Mouse (Mus musculus) limb, embryonic 15.5 days (tissue): ENCODE data around the gene Spata31d1d. TPM values are rescaled to one million over a fixed set of nuclear protein-coding genes. Genes with fewer than 3 reads are reported as not detected.
"Not testable (repeated sequence)": the region's sequence is repeated elsewhere in the genome, so short reads cannot be mapped to it uniquely, and the experiment has no call there.

ENCODE experiments used
- ATAC-seq: fragments of 200-750 bp; cut with Nextera tagmentation; 2 replicates; pipeline ENCODE4 v1.8.0; 2017; ENCODE audit warnings: low read depth, moderate TSS enrichment; ENCODE audit not compliant: insufficient number of reproducible peaks, low FRiP score, low TSS enrichment
- H3K27ac ChIP-seq: fragments of 300-500 bp; sonication (generic); 2 replicates; pipeline ENCODE4 v1.5.1; 2015; ENCODE audit warnings: moderate library complexity, mild to moderate bottlenecking, inconsistent platforms
- H3K27me3 ChIP-seq: fragments of 300-500 bp; sonication (generic); 2 replicates; pipeline ENCODE4 v1.6.1; 2015; ENCODE audit warnings: inconsistent platforms
- H3K36me3 ChIP-seq: fragments of 300-500 bp; sonication (generic); 2 replicates; pipeline ENCODE4 v1.6.1; 2015; ENCODE audit warnings: inconsistent platforms
- H3K4me1 ChIP-seq: fragments of 300-500 bp; sonication (generic); 2 replicates; pipeline ENCODE4 v1.6.1; 2015; ENCODE audit warnings: inconsistent platforms
- H3K4me2 ChIP-seq: fragments of 300-500 bp; sonication (generic); 2 replicates; pipeline ENCODE4 v1.6.1; 2015; ENCODE audit warnings: mild to moderate bottlenecking, inconsistent platforms
- H3K4me3 ChIP-seq: fragments of 300-500 bp; sonication (generic); 2 replicates; pipeline ENCODE4 v1.5.1; 2015; ENCODE audit warnings: mild to moderate bottlenecking, inconsistent platforms
- H3K9ac ChIP-seq: fragments of 300-500 bp; sonication (generic); 2 replicates; pipeline ENCODE4 v1.6.1; 2015; ENCODE audit warnings: inconsistent platforms
- H3K9me3 ChIP-seq: fragments of 300-500 bp; sonication (generic); 2 replicates; pipeline ENCODE4 v1.6.1; 2016; ENCODE audit warnings: inconsistent platforms
- WGBS: fragments of 180-500 bp; shearing (Covaris S2); methylation state at CpG from one replicate; pipeline ENCODE4 v1.1.7; 2015; 5-methylcytosine and 5-hydroxymethylcytosine counted together
- polyA plus RNA-seq: library from polyadenylated mRNA; unstranded; fragments of >200 nt; fragmentation: Nextera tagmentation; extraction: Ambion mirVana; gene quantifications from 2 replicates; pipeline ENCODE4 v1.2.1, GENCODE M21; 2015

Gene Spata31d1d
- polyA plus RNA-seq, 1 experiment from 2014 or later = not detected

DNA sequence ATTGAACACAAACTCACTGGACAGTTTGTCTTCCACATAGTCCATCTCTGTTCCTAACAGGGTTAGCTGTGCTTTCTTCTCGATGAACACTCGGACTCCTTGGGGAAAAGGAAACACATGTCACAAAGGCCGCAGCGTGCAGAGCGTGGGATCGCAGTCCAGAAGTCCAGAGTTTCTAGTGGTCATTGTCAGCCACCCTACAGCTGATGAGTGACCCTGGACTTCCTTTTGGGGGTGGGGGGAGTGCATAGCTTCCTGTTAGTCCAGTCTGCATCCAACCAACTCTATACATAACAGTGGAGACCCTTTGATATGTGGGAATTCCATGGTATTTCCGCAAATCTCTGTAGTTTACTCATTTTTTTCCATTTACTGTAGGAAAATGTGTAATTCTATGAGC lies 25.4 kb upstream of the Spata31d1d start:
- no peaks in the 10 kb centered on the region for H3K27me3 ChIP-seq
- H3K4me3 ChIP-seq = no peak overlapping the region
- no peaks in the 10 kb centered on the region for H3K9me3 ChIP-seq
- no peak overlapping the region for H3K9ac ChIP-seq
- H3K27ac ChIP-seq = no peak overlapping the region
- H3K36me3 ChIP-seq = peaks cover 69% of the 10 kb centered on the region
- no peaks in the 10 kb centered on the region for H3K4me1 ChIP-seq
- no peak for ATAC-seq
- H3K4me2 ChIP-seq = no peak overlapping the region
- WGBS = 88% methylated on average over 7 of the region's 7 CpGs

GRCm38 (mm10) chr13:59750310-59750709 lies 18.8 kb upstream of the Spata31d1d start:
- WGBS = 33% methylated on average over 12 of the region's 12 CpGs
- no peak overlapping the region for H3K4me3 ChIP-seq
- ATAC-seq = no peak
- H3K9me3 ChIP-seq = no peaks in the 10 kb centered on the region
- H3K4me2 ChIP-seq = no peak overlapping the region
- H3K9ac ChIP-seq = no peak overlapping the region
- H3K4me1 ChIP-seq = peaks cover 6% of the 10 kb centered on the region; the same call in 1 of the 2 replicates
- no peaks in the 10 kb centered on the region for H3K27me3 ChIP-seq
- no peak overlapping the region for H3K27ac ChIP-seq
- peaks cover 15% of the 10 kb centered on the region for H3K36me3 ChIP-seq

GRCm38 (mm10) chr13:59746711-59747110 lies 15.2 kb upstream of the Spata31d1d start, which contains the start of gene 1700014D04Rik:
Gene 1700014D04Rik, minus strand, starts transcription at chr13:59746752.
- Histone ChIP-seq H3K36me3 (no peaks in the 10 kb centered on the region), H3K4me1 (peaks cover 6% of the 10 kb centered on the region; the same call in 1 of the 2 replicates), H3K9ac (no peak within 1 kb of the TSS), H3K4me2 (no peak within 1 kb of the TSS), H3K27ac (no peak within 1 kb of the TSS), H3K4me3 (no peak within 1 kb of the TSS), H3K27me3 (no peaks in the 10 kb centered on the region), H3K9me3 (no peaks in the 10 kb centered on the region)
- no peak for ATAC-seq
- WGBS = 81% methylated on average over 9 of the region's 9 CpGs

DNA sequence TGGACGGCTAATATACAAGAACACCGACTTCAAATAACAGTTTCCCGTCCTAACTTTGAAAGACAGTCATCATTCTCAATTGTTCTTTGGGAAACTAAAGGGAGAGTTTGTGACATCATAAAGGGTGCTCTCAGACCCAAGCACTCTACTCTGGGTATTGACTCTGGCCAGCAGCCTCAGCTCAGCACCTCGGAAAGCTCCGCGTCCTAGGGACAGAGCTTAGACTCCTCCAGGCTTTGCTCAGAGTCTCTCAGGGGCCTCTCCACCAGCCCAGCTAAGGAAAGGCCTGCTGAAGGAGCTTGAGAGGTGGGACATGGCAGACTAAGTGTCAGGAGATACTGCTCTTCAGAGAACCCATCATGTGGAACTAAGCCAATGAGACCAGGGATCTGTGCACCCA lies 14.6 kb upstream of the Spata31d1d start:
- Histone ChIP-seq H3K4me3 (no peak overlapping the region), H3K4me2 (no peak overlapping the region), H3K27ac (no peak overlapping the region), H3K9ac (no peak overlapping the region), H3K4me1 (peaks cover 6% of the 10 kb centered on the region; the same call in 1 of the 2 replicates), H3K9me3 (no peaks in the 10 kb centered on the region), H3K27me3 (no peaks in the 10 kb centered on the region), H3K36me3 (no peaks in the 10 kb centered on the region)
- no peak for ATAC-seq
- 66% methylated on average over 6 of the region's 6 CpGs for WGBS

DNA sequence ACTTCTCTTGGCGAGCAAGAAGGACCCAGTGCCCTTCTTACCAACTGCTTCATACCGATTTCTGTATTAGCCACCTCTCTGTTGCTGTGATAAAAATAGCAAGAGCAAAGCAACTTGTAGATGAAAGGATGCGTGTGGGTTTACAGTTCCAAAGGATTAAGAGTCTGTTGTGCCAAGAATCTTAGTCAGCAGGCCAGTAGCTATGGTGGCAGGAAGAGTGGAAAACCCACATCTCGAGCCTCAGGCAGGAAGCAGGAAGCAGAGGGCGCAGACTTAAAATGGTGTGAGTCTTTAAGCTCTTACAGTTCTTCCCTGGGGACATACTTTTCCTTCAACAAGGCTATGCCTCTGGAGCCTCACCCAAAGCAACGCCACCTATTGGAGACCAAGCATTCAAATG lies 13.9 kb upstream of the Spata31d1d start:
- ATAC-seq = no peak
- Histone ChIP-seq H3K36me3 (no peaks in the 10 kb centered on the region), H3K4me2 (no peak overlapping the region), H3K27ac (no peak overlapping the region), H3K4me1 (peaks cover 5% of the 10 kb centered on the region; the same call in 1 of the 2 replicates), H3K4me3 (no peak overlapping the region), H3K9me3 (no peaks in the 10 kb centered on the region), H3K9ac (no peak overlapping the region), H3K27me3 (no peaks in the 10 kb centered on the region)
- 74% methylated on average over 6 of the region's 6 CpGs for WGBS

- Histone ChIP-seq H3K27ac (no peak overlapping the region), H3K9me3 (no peaks in the 10 kb centered on the region), H3K27me3 (no peaks in the 10 kb centered on the region), H3K4me2 (no peak overlapping the region), H3K36me3 (no peaks in the 10 kb centered on the region), H3K9ac (no peak overlapping the region), H3K4me3 (no peak overlapping the region), H3K4me1 (no peaks in the 10 kb centered on the region)
- no peak for ATAC-seq
- WGBS = 74% methylated on average over 10 of the region's 10 CpGs
Observed at GRCm38 (mm10) chr13:59741697-59742096, 10.1 kb upstream of the Spata31d1d start.

GRCm38 (mm10) chr13:59741096-59741495 lies 9.5 kb upstream of the Spata31d1d start:
- 81% methylated on average over 11 of the region's 11 CpGs for WGBS
- Histone ChIP-seq H3K9ac (no peak overlapping the region), H3K36me3 (no peaks in the 10 kb centered on the region), H3K4me1 (no peaks in the 10 kb centered on the region), H3K9me3 (no peaks in the 10 kb centered on the region), H3K27me3 (no peaks in the 10 kb centered on the region), H3K4me2 (no peak overlapping the region), H3K4me3 (no peak overlapping the region), H3K27ac (no peak overlapping the region)
- no peak for ATAC-seq

GRCm38 (mm10) chr13:59739397-59739796 lies 7.8 kb upstream of the Spata31d1d start:
- Histone ChIP-seq H3K27ac (no peak overlapping the region), H3K9ac (no peak overlapping the region), H3K4me2 (no peak overlapping the region), H3K9me3 (no peaks in the 10 kb centered on the region), H3K36me3 (no peaks in the 10 kb centered on the region), H3K27me3 (no peaks in the 10 kb centered on the region), H3K4me1 (no peaks in the 10 kb centered on the region), H3K4me3 (no peak overlapping the region)
- ATAC-seq = no peak
- 88% methylated on average over 4 of the region's 4 CpGs for WGBS

DNA sequence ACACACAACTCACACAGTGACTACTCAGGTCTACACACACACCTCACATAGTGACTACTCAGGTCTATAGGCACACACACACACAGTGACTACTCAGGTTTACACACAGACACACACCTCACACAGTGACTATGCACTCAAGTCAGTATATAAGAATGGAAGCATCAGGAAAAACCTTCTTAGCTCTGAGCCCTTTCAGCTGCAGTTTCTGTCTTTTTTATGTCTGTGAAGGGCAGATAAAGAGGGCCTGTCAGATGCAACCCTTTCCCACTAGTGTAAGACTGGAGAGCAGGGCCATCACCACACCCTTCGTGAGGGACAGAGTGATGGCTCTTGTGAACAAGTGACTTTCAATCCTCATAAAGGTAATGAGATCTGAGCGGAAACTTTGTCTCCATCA lies 6.9 kb upstream of the Spata31d1d start:
- Histone ChIP-seq H3K27ac (no peak overlapping the region), H3K27me3 (no peaks in the 10 kb centered on the region), H3K9me3 (no peaks in the 10 kb centered on the region), H3K4me3 (no peak overlapping the region), H3K9ac (no peak overlapping the region), H3K4me2 (no peak overlapping the region), H3K36me3 (no peaks in the 10 kb centered on the region), H3K4me1 (no peaks in the 10 kb centered on the region)
- no peak for ATAC-seq
- WGBS = 72% methylated on average over 2 of the region's 2 CpGs

GRCm38 (mm10) chr13:59735190-59735589 lies 3.6 kb upstream of the Spata31d1d start:
- Histone ChIP-seq H3K27ac (no peak overlapping the region), H3K9ac (no peak overlapping the region), H3K9me3 (no peaks in the 10 kb centered on the region), H3K4me2 (no peak overlapping the region), H3K4me1 (no peaks in the 10 kb centered on the region), H3K4me3 (no peak overlapping the region), H3K36me3 (no peaks in the 10 kb centered on the region), H3K27me3 (no peaks in the 10 kb centered on the region)
- 27% methylated on average over 3 of the region's 3 CpGs for WGBS
- no peak for ATAC-seq

GRCm38 (mm10) chr13:59734347-59734746 lies 2.8 kb upstream of the Spata31d1d start:
- not testable (repeated sequence) for H3K4me3 ChIP-seq, H3K4me1 ChIP-seq, H3K4me2 ChIP-seq, H3K9ac ChIP-seq, H3K9me3 ChIP-seq, H3K27me3 ChIP-seq, ATAC-seq, H3K36me3 ChIP-seq, H3K27ac ChIP-seq
- 30% methylated on average over 6 of the region's 6 CpGs for WGBS

- ATAC-seq = no peak
Observed at GRCm38 (mm10) chr13:59733936-59734335, 2.4 kb upstream of the Spata31d1d start.

More at GRCm38 (mm10) chr13:59733936-59734335, 2.4 kb upstream of the Spata31d1d start:
- Histone ChIP-seq H3K4me3 (no peak overlapping the region), H3K4me2 (no peak overlapping the region), H3K9me3 (no peaks in the 10 kb centered on the region), H3K4me1 (no peaks in the 10 kb centered on the region), H3K9ac (no peak overlapping the region), H3K27me3 (no peaks in the 10 kb centered on the region), H3K36me3 (no peaks in the 10 kb centered on the region), H3K27ac (no peak overlapping the region)
- 79% methylated on average over 4 of the region's 4 CpGs for WGBS
